Mouse (Mus musculus): ENCODE data around the gene Slc5a5. TPM values are rescaled to one million over a fixed set of nuclear protein-coding genes. Genes with fewer than 3 reads are reported as not detected.
A peak's percentile ranks its signal among the peaks of the same experiment; 100 is the strongest.

Gene Slc5a5
- polyA plus RNA-seq, 1 experiment = 0.13 TPM

- no peak for TF ChIP-seq FLI1 (IDR thresholded peaks at IDR 0.05; ENCODE audit: low read length)
- no peak for TF ChIP-seq GATA1 (IDR thresholded peaks at IDR 0.05; ENCODE audit: borderline replicate concordance, low read length)
- H3K4me3 ChIP-seq (replicated peaks) = no peak overlapping the region
- H3K9me3 ChIP-seq = no peaks in the 10 kb centered on the region
- H3K4me1 ChIP-seq = no peaks in the 10 kb centered on the region
- peaks cover 16% of the 10 kb centered on the region for H3K36me3 ChIP-seq (replicated peaks; ENCODE audit: low read length)
- H3K27me3 ChIP-seq (replicated peaks) = peaks cover 8% of the 10 kb centered on the region
Measured at GRCm38 (mm10) chr8:70924151-70924550, 31.6 kb upstream of the Slc5a5 start.

GRCm38 (mm10) chr8:70920049-70920922 lies 27.7 kb upstream of the Slc5a5 start:
- no peaks in the 10 kb centered on the region for H3K9me3 ChIP-seq
- H3K4me1 ChIP-seq = peaks cover 10% of the 10 kb centered on the region; the same call in 1 of the 2 replicates
- H3K4me3 ChIP-seq (replicated peaks) = no peak overlapping the region
- H3K27me3 ChIP-seq (replicated peaks) = peaks cover 2% of the 10 kb centered on the region
- H3K36me3 ChIP-seq (replicated peaks; ENCODE audit: low read length) = peaks cover 54% of the 10 kb centered on the region
- no peak for TF ChIP-seq FLI1 (IDR thresholded peaks at IDR 0.05; ENCODE audit: low read length)

GRCm38 (mm10) chr8:70914704-70915103 lies 22.1 kb upstream of the Slc5a5 start:
- Histone ChIP-seq H3K36me3 (replicated peaks; ENCODE audit: low read length) (peaks cover 90% of the 10 kb centered on the region), H3K27me3 (replicated peaks) (no peaks in the 10 kb centered on the region), H3K4me1 (peaks cover 43% of the 10 kb centered on the region), H3K4me3 (replicated peaks) (no peak overlapping the region), H3K9me3 (no peaks in the 10 kb centered on the region)
- TF ChIP-seq GATA1 (IDR thresholded peaks at IDR 0.05; ENCODE audit: borderline replicate concordance, low read length) (no peak), FLI1 (IDR thresholded peaks at IDR 0.05; ENCODE audit: low read length) (no peak)

DNA sequence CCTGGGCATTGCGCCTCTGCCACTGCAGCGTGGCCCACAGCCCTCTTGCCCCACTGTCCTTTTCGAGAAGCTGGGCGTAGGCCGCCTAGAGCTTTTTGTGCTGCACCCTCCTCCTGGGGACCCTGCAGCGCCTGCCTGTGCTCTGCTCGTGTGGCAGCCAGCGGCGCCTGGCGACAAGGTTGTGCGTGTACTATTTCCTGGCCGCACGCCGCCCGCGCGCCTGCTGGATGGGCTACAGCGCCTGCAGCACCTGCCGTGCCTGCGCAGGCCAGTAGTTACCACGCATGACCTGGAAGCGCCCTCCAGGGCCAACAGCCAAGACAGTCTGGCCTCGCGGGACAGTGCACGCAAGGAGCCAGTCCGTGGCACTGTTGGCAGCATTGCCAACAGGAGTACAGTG lies 21.0 kb upstream of the Slc5a5 start:
- Histone ChIP-seq H3K36me3 (replicated peaks; ENCODE audit: low read length) (peaks cover 86% of the 10 kb centered on the region), H3K4me3 (replicated peaks) (no peak overlapping the region), H3K4me1 (peaks cover 47% of the 10 kb centered on the region), H3K27me3 (replicated peaks) (no peaks in the 10 kb centered on the region), H3K9me3 (no peaks in the 10 kb centered on the region)
- TF ChIP-seq FLI1 (IDR thresholded peaks at IDR 0.05; ENCODE audit: low read length) (no peak), GATA1 (IDR thresholded peaks at IDR 0.05; ENCODE audit: borderline replicate concordance, low read length) (no peak)

DNA sequence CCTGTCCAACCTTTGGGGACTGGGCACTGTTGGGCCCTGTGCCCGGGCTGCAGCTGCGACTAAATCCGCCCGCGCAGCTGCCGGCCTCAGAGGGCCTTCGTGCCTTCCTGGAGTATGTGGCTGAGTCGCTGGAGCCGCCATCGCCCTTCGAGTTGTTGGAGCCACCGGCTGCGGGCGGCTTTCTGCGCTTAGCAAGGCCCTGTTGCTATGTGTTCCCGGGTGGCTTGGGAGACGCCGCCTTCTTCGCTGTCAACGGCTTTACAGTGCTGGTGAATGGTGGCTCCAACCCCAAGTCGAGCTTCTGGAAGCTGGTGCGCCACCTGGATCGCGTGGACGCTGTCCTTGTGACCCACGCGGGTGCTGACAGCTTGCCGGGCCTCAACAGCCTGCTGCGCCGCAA lies 20.4 kb upstream of the Slc5a5 start:
- TF ChIP-seq FLI1 (IDR thresholded peaks at IDR 0.05; ENCODE audit: low read length) (no peak), GATA1 (IDR thresholded peaks at IDR 0.05; ENCODE audit: borderline replicate concordance, low read length) (no peak)
- Histone ChIP-seq H3K4me3 (replicated peaks) (no peak overlapping the region), H3K9me3 (no peaks in the 10 kb centered on the region), H3K4me1 (peaks cover 47% of the 10 kb centered on the region), H3K36me3 (replicated peaks; ENCODE audit: low read length) (peaks cover 81% of the 10 kb centered on the region), H3K27me3 (replicated peaks) (no peaks in the 10 kb centered on the region)

DNA sequence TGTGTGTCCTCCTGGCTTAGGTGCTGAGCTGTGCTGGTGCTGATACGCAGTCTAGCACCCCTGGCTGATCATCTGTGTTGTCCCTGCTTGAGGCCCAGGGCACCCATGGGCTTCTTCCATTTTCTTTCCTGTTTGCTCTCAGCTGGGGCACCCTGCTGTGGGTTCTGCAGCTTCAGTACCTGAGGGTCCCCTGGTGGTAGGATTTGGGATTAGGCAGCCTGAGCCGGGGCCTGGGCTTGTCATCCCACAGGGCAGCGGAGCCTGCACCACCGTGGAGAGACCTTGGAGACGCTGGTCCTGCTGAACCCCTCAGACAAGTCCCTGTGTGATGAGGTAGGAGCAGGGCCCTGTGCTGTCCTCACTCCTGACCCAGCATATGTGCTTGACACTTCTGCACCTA lies 19.0 kb upstream of the Slc5a5 start:
- H3K4me1 ChIP-seq = peaks cover 52% of the 10 kb centered on the region
- TF ChIP-seq FLI1 (IDR thresholded peaks at IDR 0.05; ENCODE audit: low read length) (no peak), GATA1 (IDR thresholded peaks at IDR 0.05; ENCODE audit: borderline replicate concordance, low read length) (no peak)
- no peaks in the 10 kb centered on the region for H3K27me3 ChIP-seq (replicated peaks)
- peak overlapping the region; percentile 17 for H3K4me3 ChIP-seq (replicated peaks)
- peaks cover 68% of the 10 kb centered on the region for H3K36me3 ChIP-seq (replicated peaks; ENCODE audit: low read length)
- no peaks in the 10 kb centered on the region for H3K9me3 ChIP-seq

GRCm38 (mm10) chr8:70907518-70907917 lies 15.0 kb upstream of the Slc5a5 start:
- TF ChIP-seq GATA1 (IDR thresholded peaks at IDR 0.05; ENCODE audit: borderline replicate concordance, low read length) = no peak
- no peak for TF ChIP-seq FLI1 (IDR thresholded peaks at IDR 0.05; ENCODE audit: low read length)
- H3K4me3 ChIP-seq (replicated peaks) = no peak overlapping the region
- peaks cover 27% of the 10 kb centered on the region for H3K36me3 ChIP-seq (replicated peaks; ENCODE audit: low read length)
- H3K4me1 ChIP-seq = peaks cover 65% of the 10 kb centered on the region
- H3K9me3 ChIP-seq = no peaks in the 10 kb centered on the region
- no peaks in the 10 kb centered on the region for H3K27me3 ChIP-seq (replicated peaks)

DNA sequence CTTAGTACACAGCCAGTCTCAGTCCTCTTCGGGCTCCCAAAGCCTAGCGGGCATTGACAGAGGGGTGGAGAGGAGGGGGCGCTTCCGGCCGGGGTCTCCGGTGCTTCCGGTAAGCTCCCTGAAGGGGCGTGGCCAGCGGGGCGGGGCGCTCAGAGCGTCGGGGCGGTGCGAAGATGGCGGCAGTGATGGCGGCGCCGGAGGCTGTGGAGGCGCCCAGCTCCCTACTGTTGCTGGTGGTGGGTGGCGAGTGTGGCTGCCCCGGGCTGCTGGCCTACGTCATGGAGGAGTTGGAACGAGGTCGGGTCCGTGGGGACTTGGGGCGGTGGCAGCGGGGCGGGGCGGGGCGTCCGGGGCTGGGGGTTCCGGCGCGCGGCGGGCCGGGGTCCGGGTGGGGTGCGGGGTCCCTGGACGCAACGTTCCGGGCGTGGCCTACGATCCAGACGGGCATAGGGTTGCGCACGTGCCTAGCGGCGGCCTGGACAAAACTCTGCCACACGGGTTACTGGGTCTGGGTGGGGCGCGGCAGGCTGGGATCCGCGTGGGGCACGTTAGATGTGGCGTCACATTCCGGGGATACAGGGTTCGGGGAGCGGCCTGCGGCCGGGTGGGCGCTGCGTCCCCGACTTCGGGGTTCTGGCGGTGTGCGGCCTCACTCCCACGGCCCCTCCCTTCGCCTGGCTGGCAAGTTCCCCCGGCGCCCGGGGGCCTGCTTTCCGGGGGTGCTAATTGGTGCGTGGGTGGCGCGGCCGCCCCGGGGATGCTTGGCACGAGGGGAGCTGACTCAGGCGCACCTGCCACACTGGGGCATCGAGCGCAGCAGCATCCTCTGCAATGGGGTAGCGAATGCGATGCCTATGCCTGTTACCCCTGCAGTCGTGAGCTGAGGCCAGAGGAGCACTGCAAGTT lies 13.5 kb upstream of the Slc5a5 start, which contains the start of gene Map1s:
TSS of gene Map1s (plus strand) at position 102 of the 906 bp plus-strand sequence.
- H3K4me1 ChIP-seq = peaks cover 58% of the 10 kb centered on the region

DNA sequence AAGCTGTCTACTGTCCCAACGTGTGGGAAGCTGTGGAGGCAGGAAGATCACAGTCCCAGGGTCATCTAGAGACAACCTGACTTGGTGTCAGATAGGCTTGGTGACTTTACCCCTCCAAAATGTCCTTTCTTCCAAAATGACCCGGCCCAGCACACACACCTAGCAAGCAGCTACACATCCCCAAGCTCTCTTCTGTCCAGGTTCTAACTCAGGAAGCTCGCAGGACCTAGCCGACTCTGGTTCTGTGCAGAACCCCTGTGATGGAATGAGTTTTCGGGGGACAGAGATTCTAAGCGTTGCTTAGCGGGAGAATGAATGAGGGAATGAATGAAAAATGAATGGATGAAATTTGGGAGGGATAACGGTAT lies 12.9 kb upstream of the Slc5a5 start:
- Histone ChIP-seq H3K27me3 (replicated peaks) (no peaks in the 10 kb centered on the region), H3K36me3 (replicated peaks; ENCODE audit: low read length) (peaks cover 6% of the 10 kb centered on the region), H3K9me3 (no peaks in the 10 kb centered on the region), H3K4me1 (peaks cover 52% of the 10 kb centered on the region), H3K4me3 (replicated peaks) (peak overlapping the region; percentile 98)
- TF ChIP-seq FLI1 (IDR thresholded peaks at IDR 0.05; ENCODE audit: low read length) = no peak
- no peak for TF ChIP-seq GATA1 (IDR thresholded peaks at IDR 0.05; ENCODE audit: borderline replicate concordance, low read length)

More for the DNA sequence above, 13.5 kb upstream of the Slc5a5 start, which contains the start of gene Map1s:
- Histone ChIP-seq H3K36me3 (replicated peaks; ENCODE audit: low read length) (peaks cover 12% of the 10 kb centered on the region), H3K4me3 (replicated peaks) (peak within 1 kb of the TSS; percentile 98), H3K9me3 (no peaks in the 10 kb centered on the region), H3K27me3 (replicated peaks) (no peaks in the 10 kb centered on the region)
- no peak; the same call in 1 of the 2 replicates for TF ChIP-seq FLI1 (IDR thresholded peaks at IDR 0.05; ENCODE audit: low read length)
- no peak for TF ChIP-seq GATA1 (IDR thresholded peaks at IDR 0.05; ENCODE audit: borderline replicate concordance, low read length)
